Mouse (Mus musculus) heart, postnatal 0 days (tissue): ENCODE results near the gene Fxyd4.

ENCODE experiments used
- CTCF ChIP-seq: IDR thresholded peaks from 2 replicates; pipeline ENCODE4 v1.5.1; 2016; ENCODE audit warnings: antibody characterized with exemption, control low read depth, low read depth
- EP300 ChIP-seq: IDR thresholded peaks from 2 replicates; pipeline ENCODE4 v1.6.1; 2016; ENCODE audit warnings: antibody characterized with exemption, low read depth

DNA sequence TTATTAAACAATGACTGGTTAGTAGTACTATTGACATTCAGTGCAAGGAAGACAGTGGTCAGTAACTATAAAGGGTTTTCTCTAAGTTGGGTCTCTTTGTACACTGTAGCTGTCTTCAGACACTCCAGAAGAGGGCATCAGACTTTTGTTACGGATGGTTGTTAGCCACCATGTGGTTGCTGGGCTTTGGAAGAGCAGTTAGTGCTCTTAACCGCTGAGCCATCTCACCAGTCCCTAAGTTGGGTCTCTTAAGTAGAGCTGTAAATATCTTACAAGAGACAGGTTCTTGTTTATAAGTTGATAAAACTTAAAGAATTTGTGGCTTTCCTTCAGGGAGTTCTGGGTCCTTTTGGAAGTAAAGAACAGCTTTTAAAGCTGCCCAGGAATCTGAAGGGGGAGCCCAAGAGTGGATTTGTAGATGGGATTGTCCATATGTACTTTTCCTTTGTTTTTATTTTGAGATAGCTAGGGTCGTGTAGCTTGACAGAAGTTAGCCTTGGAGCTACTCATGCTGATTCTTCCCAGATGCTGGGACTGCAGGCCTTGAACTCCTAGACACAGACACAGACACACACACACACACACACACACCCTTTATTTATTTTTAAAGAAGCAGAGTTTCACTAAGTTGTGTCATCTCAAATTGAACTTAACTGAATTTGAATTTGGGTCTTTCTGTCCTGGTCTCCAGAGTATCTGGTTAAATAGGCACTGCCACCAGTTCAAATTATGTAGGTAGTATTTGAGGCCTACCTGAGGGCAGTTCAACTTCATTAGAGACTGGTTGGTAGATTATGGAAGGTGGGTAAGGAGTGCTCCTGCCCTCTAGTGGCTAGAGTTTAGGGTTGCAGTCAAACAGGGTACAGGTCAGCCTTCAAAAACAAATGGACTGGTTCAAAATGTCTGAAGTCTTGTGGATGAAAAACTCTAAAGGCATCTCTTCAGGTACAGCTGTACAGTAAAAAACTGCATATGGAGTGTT lies 16.5 kb downstream of the Fxyd4 start:
- TF ChIP-seq CTCF (peak; percentile 79), EP300 (no peak)
